Mouse (Mus musculus) mouse embryonic stem cell (cell line): ENCODE measurements around the gene Chid1.

Source experiments
- in situ Hi-C, 2 experiments: fragments of 300-500 bp; cut with MboI; formaldehyde crosslinking; loops; 1 replicate in 1 of 2; 3 replicates in 1 of 2; pipeline ENCODE4 v1.14.3; 2019 to 2020; ENCODE audit warnings: low sequenced_read_pairs in 2 of 2, low pct_unique_long_range_greater_than_20kb in 1 of 2, mixed read lengths in 1 of 2; ENCODE audit not compliant: unreplicated experiment in 1 of 2

The Chid1 gene

DNA sequence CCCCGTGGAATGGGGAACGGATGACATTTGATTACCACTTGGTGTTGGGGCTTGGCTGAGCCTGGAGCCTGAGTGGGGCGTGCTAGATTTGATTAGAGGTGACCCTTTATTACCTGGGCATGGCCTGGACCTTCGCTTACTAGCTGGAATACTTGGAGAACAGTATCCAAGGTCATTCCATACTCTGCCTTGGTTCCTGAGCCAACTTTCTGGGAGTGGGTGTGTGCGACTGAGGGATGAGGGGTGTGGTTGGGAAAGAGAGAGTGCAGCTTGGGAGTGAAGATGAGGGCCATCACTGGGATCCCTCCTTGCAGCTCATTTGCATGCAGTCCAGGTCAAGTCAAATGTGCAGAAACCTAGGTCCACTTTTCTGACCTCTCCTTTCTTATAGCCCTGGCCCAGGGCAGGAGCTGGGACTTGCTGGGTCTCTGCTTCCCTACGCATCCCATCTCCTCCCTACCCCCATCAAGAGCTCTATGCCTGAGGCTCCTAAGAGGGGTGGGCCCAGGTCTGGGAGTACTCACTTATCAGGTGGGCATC lies 56.5 kb downstream of the Chid1 start:
- in situ Hi-C loops: no loop called here

DNA sequence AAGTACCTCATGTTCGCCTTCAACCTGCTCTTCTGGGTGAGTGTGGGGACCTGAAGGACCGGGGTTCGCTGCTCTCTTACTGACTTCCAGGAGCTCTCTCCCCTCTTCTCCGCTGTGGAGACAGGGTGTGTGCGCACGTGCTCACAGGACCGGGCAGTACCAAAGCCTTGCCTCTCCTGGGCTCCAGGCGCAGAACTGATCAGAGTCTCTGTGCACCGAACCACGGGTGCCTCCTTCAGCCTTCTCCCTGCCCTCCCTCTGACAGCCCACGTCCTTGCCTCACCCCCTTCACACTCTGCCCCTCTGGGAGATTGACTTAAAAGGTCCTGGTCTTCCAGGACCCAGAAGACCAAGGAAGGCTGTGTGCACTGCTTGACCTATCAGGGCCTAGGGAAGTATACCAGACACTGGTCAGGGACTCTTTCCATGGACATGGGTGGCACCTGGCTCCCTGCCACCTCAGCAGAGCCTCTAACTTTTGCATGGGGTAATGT lies 57.1 kb downstream of the Chid1 start:
- in situ Hi-C loops: no loop called here

DNA sequence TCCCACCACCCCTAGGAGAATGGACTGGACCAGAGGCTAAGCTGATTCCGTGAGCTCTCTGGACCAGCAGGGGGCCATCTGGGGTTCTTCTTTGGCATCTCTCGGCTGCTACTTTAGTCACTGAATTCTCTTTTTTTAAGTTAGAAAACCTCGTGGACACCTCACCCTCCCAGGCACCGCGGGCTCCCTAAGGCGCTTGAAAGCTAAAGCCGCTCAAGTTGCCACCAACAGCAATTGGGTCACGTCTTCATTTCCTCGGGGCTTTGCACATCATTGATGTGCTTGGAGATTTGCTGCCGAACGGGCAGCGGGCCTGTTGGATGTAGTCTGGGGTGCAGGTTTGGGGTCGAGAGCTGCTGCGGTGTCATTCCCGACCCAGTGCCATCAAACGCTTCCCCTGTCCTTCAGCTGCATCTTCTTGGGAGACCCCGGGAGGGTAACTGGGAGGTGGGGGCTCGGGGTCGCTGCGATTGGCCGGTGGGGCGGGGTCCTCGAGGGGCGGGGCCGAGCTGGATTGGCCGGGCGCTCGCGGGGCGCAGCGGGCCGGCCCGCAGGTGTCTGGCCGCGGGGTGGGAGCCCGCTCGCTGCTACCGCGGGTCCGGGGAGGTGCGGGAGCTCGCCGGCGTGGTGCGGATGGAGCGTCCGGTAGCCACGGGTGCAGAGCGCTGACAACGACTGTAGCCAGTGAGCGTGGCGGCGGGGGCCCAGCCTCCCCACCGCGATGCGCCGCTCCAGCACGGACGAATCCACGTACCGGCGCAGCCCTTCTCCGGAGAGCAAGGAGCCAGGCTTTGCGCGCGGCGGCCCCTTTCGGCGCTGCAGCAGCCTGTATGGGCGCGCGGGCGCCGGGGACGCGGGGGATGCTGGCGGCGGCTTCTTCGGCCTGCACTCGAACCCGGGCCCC lies 57.9 kb downstream of the Chid1 start:
- in situ Hi-C loops: no loop called here

DNA sequence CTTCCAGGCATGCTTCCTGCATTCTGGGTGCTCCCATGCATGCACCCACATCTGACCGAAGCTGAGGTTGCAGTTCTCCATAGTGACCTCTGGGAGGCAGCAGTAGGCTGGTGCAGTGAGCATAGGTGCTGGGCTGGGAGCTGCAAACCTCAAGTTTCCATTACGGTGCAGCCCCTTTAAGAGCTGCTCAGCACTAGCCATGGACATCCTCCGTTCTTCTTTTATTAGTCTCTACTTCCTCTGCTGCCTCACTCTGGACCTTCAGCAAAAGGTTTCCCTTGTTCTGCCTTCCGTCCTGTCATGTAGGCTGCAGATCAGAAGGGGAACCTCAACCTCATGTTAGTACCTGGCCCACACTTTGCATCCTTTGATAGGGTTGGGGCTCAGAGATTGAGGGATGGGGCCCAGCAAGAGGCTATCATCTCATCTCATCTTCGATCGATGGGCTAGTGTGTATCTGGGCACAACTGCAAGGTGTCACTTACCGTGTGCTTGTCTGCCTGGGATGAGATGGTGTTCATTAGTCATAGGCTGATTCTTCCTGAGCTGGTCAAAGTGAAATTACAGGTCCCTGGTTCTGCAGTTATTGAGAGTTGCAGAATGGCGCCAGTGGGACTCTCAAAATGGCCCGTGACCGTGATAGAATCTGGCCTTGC lies 58.7 kb downstream of the Chid1 start:
- in situ Hi-C loops: no loop called here

DNA sequence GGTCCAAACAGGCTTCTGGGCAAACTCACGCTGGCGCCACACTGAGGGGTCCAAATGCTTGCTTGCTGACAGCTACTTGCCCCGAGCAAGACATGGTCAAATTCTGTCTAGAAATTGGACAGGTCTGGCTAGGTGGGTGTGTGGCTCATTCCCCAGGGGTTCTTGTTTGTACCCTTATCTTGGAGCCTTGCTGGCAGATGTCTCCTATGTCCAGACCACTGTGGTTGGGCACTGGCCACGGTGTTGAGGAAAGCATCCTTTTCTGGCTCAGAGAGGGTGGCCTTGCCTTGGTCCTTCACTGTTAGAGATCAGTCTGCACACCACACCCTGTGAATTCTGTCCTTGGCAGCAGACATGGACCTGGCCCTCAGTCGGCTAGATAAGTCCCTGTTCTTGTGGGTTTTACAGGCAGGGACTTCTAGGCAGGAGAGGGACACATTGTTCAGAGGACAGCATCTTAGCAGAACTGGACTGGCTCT lies 61.3 kb downstream of the Chid1 start:
- in situ Hi-C loops: no loop called here

DNA sequence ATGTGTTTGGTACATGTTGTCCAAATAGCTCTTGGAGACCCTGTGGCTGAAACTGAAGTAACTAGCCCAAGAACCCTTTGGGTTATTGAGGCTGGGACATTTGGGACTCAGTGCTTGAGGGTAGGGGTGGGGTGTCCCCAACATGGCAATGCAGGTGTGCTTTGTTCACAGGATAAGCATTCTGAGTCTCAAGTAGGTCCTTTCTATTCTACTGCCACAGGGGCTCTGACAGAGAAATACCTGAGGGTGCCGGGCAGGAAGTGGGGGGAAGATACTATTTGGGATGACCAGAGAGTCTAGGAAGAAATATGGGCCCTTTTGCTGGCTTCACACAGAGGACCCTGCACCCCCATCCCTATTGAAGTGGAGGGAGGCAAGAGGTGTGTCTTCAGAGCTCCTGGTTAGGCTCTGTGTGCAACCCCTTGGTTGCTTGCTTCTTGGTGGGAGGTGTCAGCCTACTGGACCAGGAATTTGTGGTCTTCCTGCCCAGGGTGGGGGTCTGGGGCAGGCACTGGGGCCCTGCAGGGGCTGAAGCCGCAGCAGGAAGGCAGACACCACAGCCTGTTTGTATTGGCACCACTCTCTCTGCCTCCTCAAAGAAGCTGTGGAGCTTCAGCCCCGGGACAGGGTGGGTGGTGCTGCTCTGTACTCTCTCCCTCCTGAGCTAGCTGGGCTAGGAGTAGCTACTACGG lies 61.9 kb downstream of the Chid1 start:
- in situ Hi-C loops: no loop called here

DNA sequence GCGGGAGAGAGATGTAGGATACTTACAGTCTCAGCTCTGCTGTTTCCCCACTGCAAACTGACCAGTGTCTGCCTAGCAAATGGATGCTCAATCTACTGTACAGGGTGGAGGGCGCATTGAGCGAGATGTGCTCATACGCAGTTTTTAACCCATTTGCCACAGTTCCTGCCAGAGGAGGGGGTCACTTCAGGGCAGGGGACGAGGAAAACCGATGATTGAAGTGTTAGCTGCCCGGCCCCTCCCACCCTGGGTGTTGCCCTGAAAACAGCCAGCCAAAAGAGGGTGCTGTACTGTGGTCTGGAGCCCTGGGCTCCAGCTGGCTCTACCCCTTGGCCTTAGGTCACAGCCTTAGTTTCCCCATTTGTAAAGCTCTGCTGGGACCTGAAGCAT lies 62.7 kb downstream of the Chid1 start:
- in situ Hi-C loops: no loop called here

DNA sequence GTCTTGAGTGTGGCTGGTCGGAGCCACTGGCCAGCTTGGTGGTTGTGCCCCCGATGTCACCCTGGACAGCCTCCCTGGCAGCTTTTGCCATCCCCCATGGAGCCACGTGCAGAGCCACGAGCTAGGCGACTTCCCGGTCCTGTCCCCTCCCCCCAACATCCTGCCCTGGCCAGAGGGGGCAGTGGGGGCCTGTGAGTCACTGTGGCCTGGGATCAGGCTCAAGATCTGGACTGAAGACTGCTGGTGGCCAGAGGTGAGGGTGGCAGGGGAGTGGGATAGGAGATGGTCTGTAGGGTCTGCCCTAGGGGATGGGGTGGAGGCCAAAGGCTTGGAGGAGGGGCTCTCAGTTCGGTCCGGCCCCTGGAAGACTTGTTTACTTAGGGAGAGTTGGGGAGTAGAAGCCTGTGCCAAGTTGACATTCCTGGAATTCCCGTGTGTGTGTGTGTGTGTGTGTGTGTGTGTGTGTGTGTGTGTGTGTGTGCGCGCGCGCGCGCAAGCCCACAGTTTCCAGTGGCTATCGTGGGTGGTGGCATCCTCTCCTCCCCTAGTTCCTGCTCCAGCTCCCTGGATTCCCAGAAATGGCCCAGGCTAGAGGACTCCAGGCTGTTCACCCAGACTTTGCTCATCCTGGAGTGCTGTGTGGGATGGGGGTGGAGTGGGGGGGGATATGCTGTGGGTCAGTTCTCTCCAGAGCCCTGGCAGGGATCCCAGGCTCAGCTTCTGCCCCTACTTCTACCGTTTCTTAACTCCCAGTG lies 63.3 kb downstream of the Chid1 start:
- in situ Hi-C loops: no loop called here

DNA sequence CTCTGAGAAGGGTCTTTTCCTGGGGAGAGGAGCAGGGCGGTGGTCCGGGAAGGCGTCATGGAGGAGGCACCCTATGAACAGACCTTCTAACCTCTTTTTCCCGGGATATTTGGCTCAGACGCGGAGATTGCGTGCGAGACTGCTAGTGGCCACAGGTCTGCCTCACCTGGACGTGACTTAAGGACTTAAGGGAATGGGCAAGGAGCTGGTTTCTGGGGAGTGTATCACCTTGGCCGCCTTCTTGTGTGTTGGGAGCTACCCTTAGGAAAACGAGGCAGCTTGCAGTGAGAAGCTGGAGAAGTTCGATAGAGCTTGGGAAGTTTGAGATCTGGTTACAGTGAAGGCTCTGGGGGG lies 63.9 kb downstream of the Chid1 start:
- in situ Hi-C loops: no loop called here

DNA sequence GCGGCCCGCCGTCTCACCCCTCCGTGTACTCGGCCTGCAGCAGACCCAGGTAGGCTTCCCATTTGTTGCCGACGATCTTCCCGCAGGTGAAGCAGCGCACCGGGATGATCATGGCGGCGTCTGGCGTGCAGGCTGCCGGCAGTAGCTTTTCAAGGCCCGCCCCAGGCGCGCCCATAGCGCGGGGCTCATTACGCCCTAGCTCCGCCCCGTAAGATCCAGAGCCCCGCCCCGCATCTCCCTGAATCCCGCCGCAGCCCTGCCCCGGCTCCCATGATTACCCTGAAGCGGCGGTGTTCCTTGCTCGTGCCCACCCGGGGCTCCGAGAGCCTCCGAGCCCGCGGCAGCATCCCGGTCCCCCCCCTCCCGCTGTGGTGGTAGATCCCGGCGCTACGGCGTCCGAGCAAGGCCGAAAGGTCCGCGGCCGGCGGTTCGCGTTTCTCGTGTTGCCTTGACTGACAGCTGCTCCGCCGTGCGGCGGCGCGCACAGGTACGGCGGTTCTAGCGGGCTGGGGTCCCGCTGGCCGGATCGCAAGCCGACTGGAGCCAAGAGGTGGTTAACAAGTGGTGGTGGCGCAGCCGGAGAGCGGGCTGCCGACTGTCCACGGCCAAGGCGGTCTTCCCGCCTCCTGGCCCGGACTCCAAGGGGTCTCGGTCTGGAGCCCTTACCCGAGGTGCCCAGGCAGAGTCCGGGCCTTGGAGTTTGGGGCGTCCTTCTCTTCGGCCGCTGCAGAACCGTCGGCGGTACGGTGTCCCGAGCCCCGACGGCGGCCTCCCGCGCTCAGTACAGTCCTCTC lies 64.4 kb downstream of the Chid1 start, which contains the start of the genes Polr2l and Tspan4:
Polr2l (minus strand) TSS at position 122 of the 794 bp plus-strand sequence.
Tspan4 (plus strand) TSS at position 230 of the 794 bp plus-strand sequence.
- in situ Hi-C loops: no loop called here

DNA sequence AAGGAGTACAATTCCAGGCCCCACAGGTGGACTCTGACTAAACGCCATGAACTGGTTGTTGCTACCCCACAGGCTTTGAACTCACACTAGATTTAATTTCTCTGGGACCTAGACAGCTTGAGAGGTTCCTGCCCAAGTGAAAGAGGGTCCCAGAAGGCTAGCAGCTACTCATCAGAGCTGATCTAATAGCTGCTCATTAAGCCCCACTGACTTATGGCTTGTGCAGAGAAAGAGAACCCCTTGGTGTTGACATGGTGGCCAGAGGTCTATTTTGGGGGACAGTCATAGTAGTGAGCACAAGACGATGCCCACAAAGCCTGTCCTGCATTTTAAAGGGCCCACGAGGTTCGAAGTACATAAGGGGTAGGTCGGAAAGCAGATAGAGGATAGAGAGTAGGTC lies 65.5 kb downstream of the Chid1 start:
- in situ Hi-C loops: loop anchor here in 1 of 2 experiments (25.0 kb wide), 1 partner anchor 1537 kb away; the partner anchor contains the start of gene Utf1

DNA sequence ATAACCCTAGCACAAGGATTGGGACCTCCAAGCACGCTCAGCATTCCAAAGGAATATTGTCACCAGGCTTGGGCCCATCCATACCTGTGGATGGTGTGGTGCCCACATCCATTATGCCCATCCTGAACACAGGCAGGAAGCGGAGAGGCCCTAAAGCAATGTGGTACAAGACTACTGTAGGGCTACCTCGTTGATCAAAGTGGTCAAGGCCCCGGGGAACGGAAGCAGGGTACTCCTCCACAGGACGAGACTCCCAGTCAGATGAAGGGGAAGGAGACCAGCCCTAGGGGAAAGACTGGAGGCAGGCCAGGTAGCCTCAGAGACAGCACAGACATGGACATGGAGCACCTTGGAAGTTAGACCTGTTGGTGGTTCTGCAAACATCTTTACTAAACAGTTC lies 66.9 kb downstream of the Chid1 start:
- in situ Hi-C loops: loop anchor here in 1 of 2 experiments (25.0 kb wide), 1 partner anchor 1535 kb away; the partner anchor contains the start of gene Utf1

DNA sequence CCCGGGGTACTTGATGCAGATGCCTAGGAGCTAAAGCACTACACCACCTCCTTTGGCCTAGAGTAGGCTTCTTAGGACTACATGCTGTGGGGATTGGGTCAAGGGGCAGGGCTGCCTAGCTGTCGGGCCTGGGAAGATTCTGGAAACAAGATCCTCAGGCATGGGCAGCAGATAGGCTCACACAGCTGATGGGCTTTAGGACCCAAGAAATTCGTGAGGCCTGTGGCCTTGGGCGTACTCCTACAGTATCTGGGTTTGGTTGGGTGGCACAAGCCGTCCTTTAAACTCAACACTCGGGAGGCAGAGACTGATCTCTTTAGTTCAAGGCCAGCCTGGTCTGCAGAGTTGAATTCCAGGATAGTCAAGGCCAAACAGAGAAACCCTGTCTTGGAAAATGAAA lies 67.4 kb downstream of the Chid1 start:
- in situ Hi-C loops: loop anchor here in 1 of 2 experiments (25.0 kb wide), 1 partner anchor 1535 kb away; the partner anchor contains the start of gene Utf1

DNA sequence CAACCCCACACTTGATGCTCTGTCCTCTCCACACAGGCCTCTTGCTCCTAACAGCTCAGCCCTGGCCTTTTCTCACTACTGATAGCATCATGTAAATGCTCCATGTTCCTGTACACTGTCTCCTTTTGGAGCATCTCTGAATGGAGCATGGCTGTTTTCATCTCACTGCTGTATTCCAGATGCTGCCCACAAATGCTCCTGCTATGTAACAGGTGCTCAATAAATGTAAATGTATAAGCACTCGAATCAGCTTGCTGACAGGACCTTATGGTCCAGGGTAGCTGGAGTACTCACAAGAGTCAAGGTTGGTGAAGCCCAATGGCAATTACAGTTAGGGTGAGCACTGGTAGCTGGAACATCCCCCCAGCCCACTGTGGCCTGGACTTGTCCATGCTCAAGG lies 68.4 kb downstream of the Chid1 start:
- in situ Hi-C loops: loop anchor here in 1 of 2 experiments (25.0 kb wide), 1 partner anchor 1534 kb away; the partner anchor contains the start of gene Utf1

DNA sequence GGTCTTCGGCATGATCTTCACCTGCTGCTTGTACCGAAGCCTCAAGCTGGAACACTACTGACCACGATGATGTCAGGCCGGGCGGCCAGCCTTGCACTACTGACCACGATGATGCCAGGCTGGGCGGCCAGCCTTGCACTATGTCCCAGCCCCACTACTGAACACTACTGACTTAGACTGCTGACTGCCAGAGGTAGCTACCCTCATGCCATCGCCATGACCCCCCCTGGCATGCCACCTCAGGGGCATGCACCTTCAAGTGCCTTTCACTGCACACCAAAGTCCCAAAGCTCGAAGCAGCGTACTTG lies 69.1 kb downstream of the Chid1 start:
- in situ Hi-C loops: loop anchor here in 1 of 2 experiments (25.0 kb wide), 1 partner anchor 1533 kb away; the partner anchor contains the start of gene Utf1

DNA sequence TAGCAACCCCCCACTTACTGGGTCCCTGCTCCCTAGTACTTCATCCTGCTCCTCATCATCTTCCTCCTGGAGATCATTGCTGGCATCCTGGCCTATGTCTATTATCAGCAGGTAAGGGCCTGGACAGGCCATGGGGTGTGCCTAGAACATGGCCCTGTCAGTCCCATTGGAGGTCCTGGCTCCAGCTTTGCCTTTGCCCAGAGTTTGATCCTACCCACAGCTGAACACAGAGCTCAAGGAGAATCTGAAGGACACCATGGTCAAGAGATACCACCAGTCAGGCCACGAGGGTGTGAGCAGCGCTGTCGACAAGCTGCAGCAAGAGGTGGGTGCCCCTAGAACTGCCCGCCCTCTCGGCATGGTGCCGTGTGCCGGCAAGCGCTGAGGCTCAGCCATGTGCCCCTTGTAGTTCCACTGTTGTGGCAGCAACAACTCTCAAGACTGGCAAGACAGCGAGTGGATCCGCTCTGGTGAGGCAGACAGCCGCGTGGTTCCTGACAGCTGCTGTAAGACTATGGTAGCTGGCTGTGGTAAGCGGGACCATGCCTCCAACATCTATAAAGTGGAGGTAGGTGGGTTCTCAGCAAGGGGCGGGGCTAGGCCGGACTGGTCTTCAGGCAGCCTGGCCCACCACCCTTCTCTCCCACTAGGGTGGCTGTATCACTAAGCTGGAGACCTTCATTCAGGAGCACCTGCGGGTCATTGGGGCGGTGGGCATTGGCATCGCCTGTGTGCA lies 69.6 kb downstream of the Chid1 start:
- in situ Hi-C loops: loop anchor here in 1 of 2 experiments (25.0 kb wide), 1 partner anchor 1533 kb away; the partner anchor contains the start of gene Utf1
